Mouse (Mus musculus): ENCODE measurements around the gene 2210017I01Rik.
A peak's percentile ranks its signal among the peaks of the same experiment; 100 is the strongest.

The 2210017I01Rik gene

DNA sequence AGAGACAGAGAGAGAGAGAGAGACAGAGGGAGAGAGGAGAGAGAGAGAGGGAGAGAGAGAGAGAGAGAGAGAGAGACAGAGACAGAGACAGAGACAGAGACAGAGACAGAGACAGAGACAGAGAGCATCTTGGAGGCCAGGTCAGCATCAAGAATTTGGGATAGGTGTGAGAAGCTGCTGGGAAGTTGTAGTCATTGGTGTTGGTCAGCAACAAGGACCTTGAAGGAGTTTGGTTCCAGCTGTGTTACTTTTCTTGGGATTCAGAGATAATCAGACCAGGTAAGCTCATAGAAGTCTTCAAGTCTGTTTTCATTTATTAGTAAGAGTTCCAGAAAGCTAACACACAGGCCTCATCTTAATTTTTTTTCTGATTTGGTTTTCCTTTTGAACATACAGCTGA, at the start of gene 2210017I01Rik:
Gene 2210017I01Rik, minus strand, starts transcription at position 101 of the 400 bp plus-strand sequence.
- no peak for DNase-seq

DNA sequence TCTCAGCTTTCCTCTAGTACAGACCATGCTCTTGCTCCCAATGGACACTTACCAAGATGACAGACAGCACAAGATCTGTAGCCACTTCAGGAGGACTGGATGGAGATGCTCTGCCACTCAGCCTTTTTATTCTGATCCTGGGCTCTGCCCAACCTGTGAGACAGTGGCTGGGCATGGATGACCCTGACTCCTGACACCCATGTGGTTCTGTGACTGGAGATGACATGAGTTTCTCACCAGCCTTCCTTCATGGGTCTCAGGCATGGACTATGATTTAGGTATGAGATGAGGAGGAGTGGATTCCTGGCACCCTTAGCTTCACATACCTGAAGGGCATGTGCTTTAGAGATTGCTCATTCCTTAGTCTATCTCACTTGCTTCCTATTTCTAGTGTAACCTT, 49.5 kb upstream of the 2210017I01Rik start, which contains the start of gene Lce1b:
Gene Lce1b, minus strand, starts transcription at position 101 of the 400 bp plus-strand sequence.
- no peak for DNase-seq

DNA sequence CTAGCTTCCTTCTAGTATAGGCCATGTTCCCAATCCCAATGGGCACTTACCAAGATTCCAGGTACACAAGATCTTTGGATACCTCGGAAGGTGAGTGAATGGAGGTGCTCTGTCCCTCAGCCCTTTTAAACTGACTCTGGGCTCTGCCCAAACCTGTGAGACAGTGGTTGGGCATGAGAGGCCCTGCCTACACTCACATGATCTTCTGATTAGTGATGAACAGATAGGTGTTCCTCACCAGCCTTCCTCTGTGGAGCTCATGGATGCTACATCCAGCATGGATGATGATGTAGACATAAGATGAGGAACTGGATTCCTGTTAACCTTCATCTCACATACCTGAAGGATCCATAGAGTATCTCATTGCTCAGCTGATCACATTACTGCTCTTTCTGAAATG, 40.9 kb upstream of the 2210017I01Rik start, which contains the start of gene Lce1a1:
Gene Lce1a1, minus strand, starts transcription at position 101 of the 400 bp plus-strand sequence.
- DNase-seq = no peak

DNA sequence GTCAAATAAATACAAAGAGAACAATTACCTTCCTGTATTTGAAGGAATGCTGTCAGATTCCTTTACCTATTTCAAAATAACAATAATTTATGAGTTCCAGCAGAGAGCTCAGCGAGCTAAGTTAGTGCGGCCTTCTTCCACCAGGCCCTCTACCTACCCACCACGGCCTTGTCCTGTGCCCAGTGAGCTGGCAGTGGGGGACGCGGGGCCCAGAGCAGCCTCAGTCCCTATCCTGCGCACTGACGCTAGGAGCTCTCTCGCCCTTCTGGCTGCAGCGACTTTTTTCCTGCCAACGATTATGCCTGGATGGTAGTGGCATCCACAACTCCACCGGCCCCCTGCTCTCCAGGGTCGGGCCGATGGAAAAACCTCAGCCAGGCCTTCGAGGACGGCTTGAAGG, 32.6 kb upstream of the 2210017I01Rik start:
- DNase-seq = no peak

DNA sequence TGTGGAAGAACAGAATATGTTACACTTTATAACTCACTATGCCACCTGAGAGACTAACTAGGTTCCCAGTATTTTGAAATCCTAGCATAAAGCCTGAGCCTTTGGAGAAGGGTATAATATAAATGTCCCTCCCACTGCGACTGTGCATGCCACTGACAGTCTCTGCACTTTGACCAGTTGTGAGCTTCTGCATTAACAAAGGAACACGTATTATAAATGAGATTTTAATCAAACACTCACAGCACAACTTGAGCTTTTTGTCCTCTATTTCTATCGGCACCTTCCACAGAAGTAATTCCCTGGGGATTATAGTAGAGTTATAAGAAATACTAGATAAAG, 31.3 kb upstream of the 2210017I01Rik start:
- no peak for DNase-seq

DNA sequence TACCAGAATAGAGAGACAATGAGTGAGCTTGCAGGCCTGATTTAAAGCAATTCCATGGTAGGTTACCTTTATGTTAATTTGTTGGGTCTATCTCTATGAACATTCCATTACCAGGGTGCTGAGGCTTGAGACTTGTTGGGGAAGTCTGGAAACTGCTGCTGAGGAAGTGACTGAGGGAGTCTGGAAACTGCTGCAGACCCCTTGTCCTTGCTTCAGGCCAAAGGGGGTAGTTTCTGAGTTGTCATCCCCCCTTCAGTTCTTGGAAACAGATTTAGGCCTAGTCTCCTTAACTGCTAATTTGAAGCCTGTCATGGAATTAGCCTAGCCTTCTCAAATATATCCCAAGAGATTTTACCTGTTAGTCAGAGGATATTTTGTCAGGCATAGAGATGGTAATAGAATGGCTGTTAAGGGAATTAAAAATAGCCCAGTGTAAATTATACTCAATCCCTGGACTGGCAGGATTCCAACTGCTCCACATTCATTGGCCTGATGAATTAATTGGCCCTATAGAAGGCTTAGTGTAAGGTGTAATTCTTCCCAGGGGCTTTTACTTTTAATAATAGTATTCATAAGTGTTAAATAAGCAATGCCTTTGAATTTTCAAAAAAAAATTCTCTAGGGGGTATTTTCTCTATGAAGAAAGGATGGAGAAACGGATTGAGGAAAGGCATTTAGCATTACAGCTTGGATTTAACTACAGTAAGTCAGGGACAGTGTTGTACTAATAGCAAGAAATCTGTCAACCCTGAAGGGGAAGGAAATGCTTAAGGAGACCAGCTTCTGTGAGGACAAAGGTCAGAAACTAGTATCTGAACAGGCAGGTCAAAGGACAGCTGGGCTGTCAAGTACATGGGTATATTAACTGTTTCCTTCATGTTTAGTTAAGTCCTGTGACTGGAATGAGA, 30.7 kb upstream of the 2210017I01Rik start:
- DNase-seq = no peak

DNA sequence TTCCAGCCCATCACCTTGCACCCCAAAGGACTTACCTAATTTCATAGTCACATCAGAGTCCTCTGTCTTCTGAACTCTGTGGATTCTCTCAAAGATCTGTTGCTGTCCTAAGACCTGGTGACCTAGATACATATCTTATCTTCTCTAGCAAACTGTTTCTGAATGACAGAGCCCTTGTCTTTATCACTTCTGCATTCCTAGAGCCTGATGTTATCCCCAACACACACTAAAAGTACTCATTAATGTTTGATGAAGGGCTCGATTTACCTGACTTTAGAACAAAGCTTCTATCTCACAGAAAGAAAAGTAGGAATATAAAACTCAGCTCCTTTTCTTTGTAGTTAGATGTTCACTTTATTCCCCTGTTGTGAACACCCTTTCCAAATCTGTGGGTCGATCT, 14.3 kb upstream of the 2210017I01Rik start, which contains the start of gene Lce6a:
Gene Lce6a, minus strand, starts transcription at position 101 of the 400 bp plus-strand sequence.
- no peak for DNase-seq

DNA sequence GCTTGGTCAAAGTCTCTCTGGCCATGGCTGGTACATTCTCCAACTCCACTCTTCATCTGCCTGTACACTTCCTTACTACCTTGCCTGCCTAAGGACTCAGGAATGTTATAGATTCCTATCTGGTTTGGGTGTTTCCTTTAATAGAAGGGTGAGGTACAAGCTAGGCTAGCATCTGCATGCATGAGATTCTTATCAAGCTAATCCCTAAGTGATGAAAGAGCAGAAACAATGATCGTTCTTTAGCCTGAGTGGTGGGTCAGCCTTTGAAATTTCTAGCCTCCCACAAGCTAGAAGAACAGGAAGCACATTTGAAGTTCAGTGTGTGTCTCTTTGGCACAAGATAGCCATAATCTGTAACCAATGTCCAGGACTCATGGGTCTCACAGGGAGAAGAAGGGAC, 2.5 kb upstream of the 2210017I01Rik start:
- no peak for DNase-seq

DNA sequence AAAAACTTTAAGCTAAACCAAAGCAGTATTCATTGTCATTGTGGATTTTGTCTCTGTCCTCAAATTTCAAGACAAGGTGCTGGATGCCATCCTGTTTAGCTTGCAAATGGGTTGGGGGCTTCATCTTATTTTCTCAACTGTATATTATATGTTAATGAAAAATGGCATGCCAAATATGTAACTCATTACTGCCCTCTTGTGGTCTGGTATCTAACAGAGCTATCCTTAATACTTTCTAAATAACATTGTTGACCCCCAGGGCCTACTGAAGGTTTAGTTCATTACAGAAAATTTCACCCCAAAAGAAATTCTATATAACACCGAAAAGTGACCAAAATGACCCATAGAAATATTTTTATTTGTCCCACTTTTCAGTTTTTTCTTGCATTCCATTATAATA, 5.1 kb downstream of the 2210017I01Rik start:
- DNase-seq = no peak

DNA sequence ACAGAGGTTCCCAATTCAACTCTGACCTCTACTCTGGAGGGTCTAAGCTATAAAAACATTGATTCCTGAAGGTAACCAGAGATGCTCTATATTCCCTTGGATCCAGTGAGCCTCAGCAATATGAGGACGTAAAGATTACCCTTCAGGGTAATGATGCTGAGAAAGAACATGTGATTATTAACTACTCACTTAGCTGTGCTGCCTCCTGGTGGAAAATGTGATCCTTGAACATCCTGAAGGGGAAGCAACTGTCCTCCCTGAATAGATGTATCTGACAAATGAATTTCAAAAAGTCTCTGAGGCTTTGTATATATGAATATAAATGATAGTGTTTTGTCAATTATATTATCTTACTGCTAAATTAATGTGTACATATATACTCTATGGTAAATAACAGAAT, 6.8 kb downstream of the 2210017I01Rik start:
- peak; percentile 1 to 5 for DNase-seq

DNA sequence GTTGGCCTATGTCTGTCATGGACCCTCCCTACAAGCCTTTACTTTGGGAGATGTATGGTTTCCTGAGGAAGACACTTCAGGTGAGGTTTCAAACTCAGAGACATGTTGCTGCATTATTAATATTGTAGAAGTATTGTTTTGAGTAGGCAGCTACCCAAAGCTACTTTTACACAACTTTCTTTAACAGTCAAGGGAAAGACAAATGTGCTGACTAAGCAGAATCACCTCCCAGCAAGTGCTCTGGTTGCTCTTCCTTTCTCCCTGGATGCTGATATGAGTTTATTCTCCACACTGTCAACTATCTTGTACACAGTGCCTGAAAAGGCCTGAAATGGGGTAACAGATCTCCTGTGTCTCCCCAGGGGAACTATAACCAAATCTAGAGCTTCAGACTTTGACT, 7.3 kb downstream of the 2210017I01Rik start:
- no peak for DNase-seq

DNA sequence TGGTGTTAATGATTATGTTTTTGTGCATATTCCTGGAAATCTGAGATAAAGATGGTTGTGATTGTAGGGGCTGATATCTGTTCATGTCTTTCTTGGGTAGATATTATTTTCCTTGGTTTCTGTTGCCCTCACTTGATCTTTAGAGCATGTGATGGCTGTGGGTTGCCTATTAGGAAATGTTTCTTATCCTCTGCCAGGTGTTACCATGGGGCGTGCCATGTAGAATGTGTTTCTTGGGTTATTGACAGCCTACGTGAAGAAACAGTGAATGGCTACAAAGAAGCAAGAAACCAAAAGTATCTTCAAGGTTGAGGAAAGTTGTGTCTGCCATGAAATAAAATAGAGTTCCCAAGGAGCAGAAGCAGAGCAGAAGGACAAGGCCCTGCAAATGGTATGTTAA, 8.9 kb downstream of the 2210017I01Rik start:
- no peak for DNase-seq

DNA sequence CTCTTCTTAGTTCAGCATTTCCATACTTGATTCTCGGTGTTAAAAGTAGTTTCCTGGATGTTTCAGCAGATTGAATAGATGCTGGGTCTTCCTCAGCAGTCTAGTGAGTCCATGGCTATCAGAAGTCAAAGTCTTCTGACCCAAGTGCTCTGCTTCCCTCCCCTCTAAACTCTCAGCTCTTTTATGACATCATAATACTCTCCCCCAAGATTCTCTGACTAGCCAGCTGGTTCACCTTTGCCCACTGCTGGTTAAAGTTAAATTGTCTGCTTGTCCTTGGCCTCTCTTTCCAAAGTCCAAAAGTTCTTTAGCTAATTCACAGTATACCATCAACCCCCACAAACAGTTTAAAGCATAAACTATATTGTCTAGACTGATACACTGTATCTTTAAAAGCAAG, 18.4 kb downstream of the 2210017I01Rik start, which contains the start of gene Smcp:
Gene Smcp, minus strand, starts transcription at position 140 of the 400 bp plus-strand sequence.
- DNase-seq = no peak

DNA sequence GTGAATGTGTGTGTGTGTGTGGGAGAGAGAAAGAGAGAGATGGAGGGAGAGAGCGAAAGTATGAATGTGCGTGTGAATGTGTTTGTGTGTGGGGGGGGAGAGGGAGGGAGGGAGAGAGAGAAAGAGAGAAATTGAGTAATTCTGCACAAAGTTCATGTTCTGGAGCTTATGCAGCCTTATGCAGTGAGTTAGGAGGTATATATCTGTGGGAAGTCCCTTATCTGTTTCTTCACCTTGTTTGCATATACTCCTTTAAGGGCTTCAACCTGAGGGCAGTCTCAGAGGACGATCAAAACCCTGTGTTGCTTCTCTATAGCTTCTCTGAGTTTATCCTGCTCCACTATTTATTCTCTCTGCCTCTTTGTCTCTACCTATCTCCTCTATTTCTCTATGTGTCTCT, 20.1 kb downstream of the 2210017I01Rik start:
- DNase-seq = no peak

DNA sequence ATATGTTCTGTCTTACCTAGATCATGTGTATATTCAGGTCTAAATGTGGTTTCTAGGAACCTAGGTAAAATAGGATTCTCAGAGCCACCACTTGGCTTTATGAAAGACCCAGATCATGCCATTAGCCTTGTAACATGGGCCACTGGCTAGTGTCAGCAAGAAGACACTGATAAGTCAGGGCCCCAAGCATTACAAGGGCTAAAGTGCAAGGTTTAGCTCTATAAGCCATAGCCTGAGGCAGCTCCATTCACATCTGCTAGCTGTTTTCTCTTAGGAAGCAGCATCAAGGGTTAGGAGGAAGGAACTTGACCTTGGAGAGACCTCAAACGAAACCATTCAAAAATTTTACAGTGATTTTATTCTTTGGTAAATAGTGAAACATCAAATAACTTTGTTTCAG, 22.2 kb downstream of the 2210017I01Rik start:
- no peak for DNase-seq

DNA sequence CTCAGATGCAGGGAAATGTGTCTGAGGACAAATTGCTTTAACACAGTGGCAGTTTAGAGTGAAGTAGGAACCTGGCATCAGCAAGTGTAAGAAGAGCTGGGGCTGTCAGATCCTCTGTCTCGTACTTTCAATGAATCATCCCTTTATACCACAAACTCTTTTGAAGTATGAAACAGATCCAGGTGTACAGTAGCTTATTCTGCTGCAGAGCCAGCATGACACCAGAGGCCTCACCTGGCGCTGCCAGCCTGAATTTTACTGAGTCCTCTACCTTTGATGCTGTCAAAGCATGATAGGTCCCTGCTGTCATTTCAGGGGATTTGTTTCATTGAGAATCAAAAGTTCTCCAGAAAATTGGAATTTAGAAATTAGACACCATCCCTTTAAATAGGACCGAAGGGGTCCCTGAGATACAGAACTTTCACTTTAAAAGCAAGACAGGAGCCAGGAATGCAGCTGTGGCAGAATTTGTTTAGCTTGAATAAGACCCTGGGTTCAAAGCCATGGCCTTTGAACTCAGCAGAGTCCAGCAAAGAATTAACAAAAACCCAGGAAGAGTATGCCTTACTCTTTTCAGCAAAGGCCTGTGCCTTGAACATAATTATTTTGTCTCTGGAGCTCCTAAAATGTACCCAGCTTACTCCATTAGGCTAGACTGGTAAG, 24.0 kb downstream of the 2210017I01Rik start:
- no peak for DNase-seq

DNA sequence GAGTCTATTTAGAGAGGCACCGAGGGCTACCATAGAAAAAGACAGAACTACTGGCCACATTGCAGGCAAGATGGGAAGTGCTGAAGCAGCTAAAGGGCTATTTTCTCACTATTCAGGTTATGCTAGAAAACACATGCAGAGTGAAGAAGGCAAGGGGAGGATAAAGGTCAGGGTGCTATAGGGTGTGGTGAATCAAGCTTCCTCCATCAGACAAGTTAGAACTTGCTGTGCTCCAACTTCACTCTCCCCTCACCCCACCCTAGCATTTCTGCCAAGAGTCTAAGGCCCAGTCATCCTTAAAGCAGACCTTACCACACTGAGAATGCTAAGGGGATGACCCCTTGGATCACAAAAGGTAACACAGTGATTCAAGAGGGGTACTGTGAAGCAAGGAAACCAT, 27.8 kb downstream of the 2210017I01Rik start:
- DNase-seq = no peak

DNA sequence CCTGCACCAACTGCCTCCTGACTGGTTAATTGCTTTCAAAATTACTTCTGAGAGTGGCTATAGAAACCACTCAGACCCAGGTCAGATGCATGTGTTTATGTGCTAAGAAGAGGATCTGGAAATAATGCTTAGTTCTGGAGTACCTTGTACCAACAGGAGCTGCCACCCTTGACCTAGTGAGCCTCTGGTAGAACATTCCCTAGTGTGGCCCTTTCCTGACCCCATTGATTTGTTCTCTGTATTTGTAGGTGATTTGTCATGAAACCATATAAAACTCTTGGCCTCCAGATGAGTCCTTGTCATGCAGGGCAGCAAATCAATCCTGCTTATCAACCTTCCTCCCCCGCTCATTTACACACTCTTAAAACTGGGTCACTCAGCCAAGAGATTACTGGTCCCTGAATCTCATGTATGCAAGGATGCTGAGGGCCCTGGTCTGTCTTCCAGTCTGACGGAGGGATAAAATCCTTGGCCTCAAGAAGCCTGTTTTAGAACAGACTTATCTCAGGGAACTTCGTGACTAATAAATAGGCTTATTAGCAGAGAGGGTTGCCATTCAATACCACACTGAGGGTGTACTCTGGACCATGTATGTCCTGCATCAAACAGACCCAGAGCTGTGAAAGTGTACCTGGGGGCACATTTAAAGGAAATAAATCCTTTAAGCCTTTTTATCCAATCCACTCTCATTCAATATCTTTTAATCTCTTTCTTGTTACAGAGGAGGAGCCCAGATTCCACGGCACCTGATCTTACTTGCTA, 28.5 kb downstream of the 2210017I01Rik start:
- DNase-seq = no peak

DNA sequence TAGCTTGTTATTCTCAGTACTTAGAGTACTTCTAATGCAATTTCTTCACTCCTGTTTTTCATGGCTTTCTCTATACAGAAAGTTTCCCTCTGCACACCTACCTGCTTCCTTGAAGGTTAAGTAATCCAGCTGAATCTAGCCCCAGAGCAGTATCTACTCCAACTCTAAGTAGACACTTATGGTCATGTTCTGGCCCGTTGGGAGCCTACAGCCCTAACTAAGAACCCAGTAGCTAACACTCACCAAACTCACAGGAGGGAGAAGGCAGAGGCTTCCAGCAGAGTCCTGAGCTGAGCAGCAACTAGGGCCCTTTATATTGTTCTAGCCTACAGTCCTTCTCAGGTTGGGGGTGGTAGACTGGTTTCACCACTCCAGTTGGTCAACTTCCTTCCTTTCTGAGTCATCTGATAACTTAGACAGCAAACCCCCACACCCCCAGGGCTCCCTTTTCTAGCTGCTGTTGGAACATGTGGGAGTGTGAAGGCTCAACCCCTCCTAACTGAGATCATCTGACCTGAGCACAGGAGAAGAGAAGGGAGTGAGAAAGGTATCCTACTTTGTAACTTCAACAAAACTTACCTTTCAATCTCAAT, 33.7 kb downstream of the 2210017I01Rik start, which contains the start of gene Ivl:
Gene Ivl, minus strand, starts transcription at position 287 of the 593 bp plus-strand sequence.
- no peak for DNase-seq

DNA sequence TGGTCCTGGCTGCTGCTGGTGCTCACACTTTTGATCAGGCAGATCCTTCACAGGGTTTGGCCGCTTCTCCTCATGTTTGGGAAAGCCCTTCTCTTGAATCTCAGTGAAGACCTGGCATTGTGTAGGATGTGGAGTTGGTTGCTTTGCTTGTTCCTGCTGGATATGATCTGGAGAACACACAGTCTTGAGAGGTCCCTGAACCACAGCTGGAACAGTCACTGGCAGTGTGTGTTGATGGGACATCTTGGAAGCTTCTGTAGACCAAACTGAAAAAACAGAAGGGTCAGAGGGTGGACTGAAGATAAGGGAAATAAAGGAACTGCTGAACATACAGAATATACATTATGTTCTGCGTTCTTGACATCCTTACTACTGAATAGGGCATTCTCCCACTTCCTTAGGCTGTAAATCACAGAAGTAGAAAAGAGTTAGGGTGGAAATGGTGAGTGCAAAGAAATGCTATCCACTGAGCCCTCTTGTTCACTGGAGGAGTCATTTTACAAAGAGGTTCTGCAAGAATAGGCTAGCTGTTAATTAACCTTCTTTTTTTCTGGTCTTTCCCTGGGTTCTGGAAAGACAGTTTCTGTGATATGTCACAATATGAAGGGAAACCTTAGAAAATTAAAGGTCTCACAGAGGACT, 34.7 kb downstream of the 2210017I01Rik start:
- no peak for DNase-seq

DNA sequence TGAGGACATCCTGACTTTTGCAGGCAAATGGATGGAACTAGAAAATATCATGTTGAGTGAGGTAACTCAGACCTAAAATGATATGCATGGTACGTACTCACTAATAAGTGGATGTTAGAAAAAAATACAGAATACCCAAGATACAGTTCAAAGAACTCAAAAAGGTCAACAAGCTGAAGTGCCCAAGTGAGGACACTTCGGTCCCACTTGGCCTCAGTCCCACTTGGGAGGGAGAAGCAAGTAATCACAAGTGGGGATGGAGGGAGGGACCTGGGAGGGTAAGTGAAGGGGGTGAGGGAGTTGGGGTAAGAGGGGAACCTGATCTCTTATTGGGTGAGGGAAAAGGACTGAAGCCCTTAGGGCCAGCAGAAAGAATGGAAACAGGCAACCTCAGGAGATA, 38.5 kb downstream of the 2210017I01Rik start:
- no peak for DNase-seq

DNA sequence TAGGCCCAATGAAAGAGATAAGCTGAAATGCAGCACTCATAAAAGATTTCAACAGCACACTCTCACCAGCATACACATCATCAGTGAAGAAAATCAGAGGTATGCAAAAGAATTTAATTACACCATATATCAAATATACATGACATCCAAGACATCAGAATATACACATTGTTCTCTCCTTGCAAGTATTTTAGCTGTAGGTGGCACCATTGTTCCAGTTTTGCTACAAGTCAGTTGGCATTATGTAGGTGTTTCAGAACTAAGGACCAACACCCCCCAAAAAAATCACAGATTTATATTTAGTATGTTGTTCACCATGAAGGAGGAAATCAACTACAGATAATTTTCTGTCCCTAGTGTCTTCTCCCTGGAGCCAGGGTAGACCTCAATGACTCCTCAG, 41.9 kb downstream of the 2210017I01Rik start:
- no peak for DNase-seq
